ENCODE assay signal across 8 mouse cellular contexts in genomic region chr7:27838323-27839249, GRCm38 (mm10). TPM values are rescaled to one million over a fixed set of nuclear protein-coding genes. Genes with fewer than 3 reads are reported as not detected.
DNase-seq lines count a peak whose midpoint lies in the region; ATAC-seq lines count a peak whose summit lies in the region.

Gene Zfp59 (plus strand): TSS chr7:27838607.

- peak; percentile 74 for DNase-seq in adipocyte (ENCODE audit: low spot score)
- peak; percentile 94 for DNase-seq in embryo, embryonic 10 days (ENCODE audit: low spot score)
- peak; percentile 81 for DNase-seq in gastrocnemius, postnatal 10 days
- peak; percentile 91 to 95 for DNase-seq in left cerebral cortex, postnatal 10 days (ENCODE audit: extremely low spot score in 1 of 2, low spot score in 2 of 2)
- DNase-seq in right cerebral cortex, postnatal 25 days, result peak; percentile 88
- DNase-seq in urinary bladder, postnatal 4 days (ENCODE audit: low spot score in 2 of 2), result peak; percentile 86 to 87

- intact Hi-C loops in left cerebral cortex, postnatal 10 days (cut with DNase I), result no loop called here

- ATAC-seq in inflammation-experienced regulatory T-cells, adult 6 months, result peak; percentile 94
- ATAC-seq in megakaryocyte-erythroid progenitor cell, adult 5-6 weeks (replicated peaks; ENCODE audit: low FRiP score, low TSS enrichment, poor library complexity, severe bottlenecking), result peak; percentile 97

RNA-seq across cellular contexts. Expression of gene Zfp59, which starts in this region (rescaled TPM):
- total RNA-seq in gastrocnemius, postnatal 10 days (2021), result 1 to 10 TPM; 2.3 to 2.5 TPM
- 1 to 10 TPM; 5.8 to 8.0 (median 6.9) TPM for polyA plus RNA-seq in inflammation-experienced regulatory T-cells, adult 6 months (2017; shearing (Covaris generic))
- total RNA-seq in left cerebral cortex, postnatal 10 days (2021), result 1 to 10 TPM; 4.0 to 4.6 TPM
- total RNA-seq in megakaryocyte-erythroid progenitor cell, adult 5-6 weeks (2014; fragmentation: Nextera tagmentation), result 4.9 and 8.0 TPM in 2 replicates
- total RNA-seq in megakaryocyte-erythroid progenitor cell, adult 5-6 weeks (2017), result 6.8 and 10.0 TPM in 2 replicates

Comparison
In these comparisons a context has a peak if more than half of its experiments do, and no peak if none do; other contexts are left out.
1. Peak in every context shown above with its lines: DNase-seq and ATAC-seq.